Mouse (Mus musculus): Measurements from ENCODE around the gene 1700029H14Rik. TPM values are rescaled to one million over a fixed set of nuclear protein-coding genes. Genes with fewer than 3 reads are reported as not detected.

The 1700029H14Rik gene
- polyA plus RNA-seq, 1 experiment, result 5.1 TPM

DNA sequence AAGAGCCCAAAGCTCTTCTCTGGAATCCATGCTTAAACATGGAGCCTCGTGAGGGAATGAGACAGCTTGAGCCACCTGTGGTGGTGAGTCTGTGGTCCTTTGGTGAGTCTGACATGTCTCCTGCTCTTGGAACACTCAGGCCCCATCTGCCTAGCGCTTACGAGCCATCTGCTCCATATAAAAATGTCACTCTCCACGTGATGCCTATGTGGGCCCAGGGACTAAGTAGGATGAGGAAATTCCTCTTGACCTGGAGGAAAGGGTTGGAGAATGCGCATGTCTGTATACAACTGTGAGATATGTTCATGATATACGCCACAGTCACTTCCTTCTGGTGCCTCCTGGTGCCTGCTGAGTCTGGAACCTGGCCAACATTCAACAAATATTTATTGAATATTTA lies 49.6 kb downstream of the 1700029H14Rik start:
- 63% methylated on average over 6 of the region's 6 CpGs for WGBS
- Histone ChIP-seq H3K27ac (ENCODE audit: control insufficient read depth, insufficient read depth, low read depth, low read length, poor library complexity) (no peak overlapping the region), H3K4me1 (ENCODE audit: control insufficient read depth, insufficient read depth, low read length) (no peaks in the 10 kb centered on the region; the same call in 1 of the 2 replicates), H3K4me3 (replicated peaks; ENCODE audit: control insufficient read depth, low read depth, low read length) (no peak overlapping the region)
- TF ChIP-seq POLR2A (IDR thresholded peaks at IDR 0.05; ENCODE audit: borderline replicate concordance, control insufficient read depth, low read depth, low read length), result no peak
- no peak for TF ChIP-seq CTCF (IDR thresholded peaks at IDR 0.05; ENCODE audit: control insufficient read depth, insufficient read depth, low read length)

DNA sequence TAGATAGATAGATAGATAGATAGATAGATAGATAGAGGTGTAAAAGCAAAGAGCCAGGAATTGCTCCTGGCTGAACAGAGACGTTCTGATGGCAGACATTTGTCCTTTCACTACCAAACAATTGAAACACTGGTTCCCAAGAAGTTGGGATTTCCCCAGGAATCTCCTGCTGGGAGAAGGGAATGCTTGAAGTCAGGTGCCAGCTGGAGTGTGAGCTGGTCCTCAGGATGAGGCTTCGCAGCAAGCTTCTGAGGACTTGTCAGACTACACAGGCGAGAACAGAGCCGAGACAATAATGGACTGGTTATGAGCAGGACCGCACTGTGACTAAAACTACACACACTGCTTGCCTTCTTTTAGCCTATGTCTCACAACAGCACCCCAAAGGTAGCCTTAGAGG lies 50.2 kb downstream of the 1700029H14Rik start:
- TF ChIP-seq POLR2A (IDR thresholded peaks at IDR 0.05; ENCODE audit: borderline replicate concordance, control insufficient read depth, low read depth, low read length) (no peak), CTCF (IDR thresholded peaks at IDR 0.05; ENCODE audit: control insufficient read depth, insufficient read depth, low read length) (no peak)
- Histone ChIP-seq H3K4me1 (ENCODE audit: control insufficient read depth, insufficient read depth, low read length) (no peaks in the 10 kb centered on the region; the same call in 1 of the 2 replicates), H3K27ac (ENCODE audit: control insufficient read depth, insufficient read depth, low read depth, low read length, poor library complexity) (no peak overlapping the region), H3K4me3 (replicated peaks; ENCODE audit: control insufficient read depth, low read depth, low read length) (no peak overlapping the region)
- 84% methylated on average over 5 of the region's 5 CpGs for WGBS

DNA sequence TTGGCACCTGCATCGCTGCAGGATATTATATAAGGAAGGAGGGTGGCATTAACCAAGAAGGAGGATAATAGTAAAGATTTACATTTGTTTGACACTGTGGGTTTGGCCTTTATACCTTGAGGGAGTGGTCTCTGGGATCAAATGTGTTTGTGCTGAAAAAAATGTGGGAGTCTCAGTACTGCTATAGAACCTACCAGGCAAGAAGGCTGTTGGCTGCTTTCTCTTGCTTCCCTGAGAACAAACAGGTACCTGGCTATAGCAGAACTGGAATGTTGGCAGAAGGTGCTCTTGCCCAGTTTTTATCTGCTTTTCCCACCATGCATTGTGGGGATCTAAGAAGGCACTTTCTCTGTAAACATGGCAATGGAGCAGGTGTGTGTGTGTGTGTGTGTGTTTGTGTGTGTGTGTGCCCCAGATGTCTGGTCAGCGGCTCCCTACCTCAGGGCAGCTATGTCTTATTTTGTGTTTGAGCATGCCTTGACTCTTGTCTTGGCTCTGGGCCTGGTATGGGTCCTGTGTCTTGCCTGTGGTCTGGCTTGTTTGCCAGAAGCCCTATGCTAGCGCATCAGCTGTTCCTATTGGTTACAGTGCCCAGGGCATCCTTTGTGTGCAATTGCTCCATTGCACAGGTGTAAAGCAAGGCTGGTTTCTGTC lies 54.9 kb downstream of the 1700029H14Rik start:
- H3K4me1 ChIP-seq (ENCODE audit: control insufficient read depth, insufficient read depth, low read length), result no peaks in the 10 kb centered on the region; the same call in 1 of the 2 replicates
- TF ChIP-seq POLR2A (IDR thresholded peaks at IDR 0.05; ENCODE audit: borderline replicate concordance, control insufficient read depth, low read depth, low read length), result no peak
- no peak for TF ChIP-seq CTCF (IDR thresholded peaks at IDR 0.05; ENCODE audit: control insufficient read depth, insufficient read depth, low read length)
- 62% methylated on average over 3 of the region's 3 CpGs for WGBS

DNA sequence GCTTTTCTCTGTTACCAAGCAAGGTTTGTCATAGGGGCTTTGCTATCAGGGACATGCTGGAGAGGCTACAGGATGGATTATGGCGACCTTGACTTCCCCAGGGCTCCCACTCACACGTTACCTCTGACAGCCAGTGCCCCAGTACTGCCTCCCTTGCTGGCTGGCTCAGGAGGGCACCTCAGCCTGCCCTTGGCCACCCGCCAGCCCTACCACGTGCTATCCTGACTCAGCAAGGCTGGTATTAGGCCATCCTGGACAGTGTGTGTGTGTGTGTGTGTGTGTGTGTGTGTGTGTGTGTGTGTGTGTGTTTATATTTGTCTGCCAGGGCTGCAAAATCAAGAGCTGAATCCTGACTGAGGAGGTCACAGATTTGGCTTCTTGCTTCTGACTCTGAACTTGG lies 55.4 kb downstream of the 1700029H14Rik start:
- Histone ChIP-seq H3K4me3 (replicated peaks; ENCODE audit: control insufficient read depth, low read depth, low read length) (no peak overlapping the region), H3K27ac (ENCODE audit: control insufficient read depth, insufficient read depth, low read depth, low read length, poor library complexity) (no peak overlapping the region), H3K4me1 (ENCODE audit: control insufficient read depth, insufficient read depth, low read length) (no peaks in the 10 kb centered on the region; the same call in 1 of the 2 replicates)
- TF ChIP-seq CTCF (IDR thresholded peaks at IDR 0.05; ENCODE audit: control insufficient read depth, insufficient read depth, low read length) (no peak), POLR2A (IDR thresholded peaks at IDR 0.05; ENCODE audit: borderline replicate concordance, control insufficient read depth, low read depth, low read length) (no peak)
- 3% methylated on average over 4 of the region's 4 CpGs for WGBS

More for the DNA sequence above, 54.9 kb downstream of the 1700029H14Rik start:
- Histone ChIP-seq H3K4me3 (replicated peaks; ENCODE audit: control insufficient read depth, low read depth, low read length) (no peak overlapping the region), H3K27ac (ENCODE audit: control insufficient read depth, insufficient read depth, low read depth, low read length, poor library complexity) (no peak overlapping the region)

DNA sequence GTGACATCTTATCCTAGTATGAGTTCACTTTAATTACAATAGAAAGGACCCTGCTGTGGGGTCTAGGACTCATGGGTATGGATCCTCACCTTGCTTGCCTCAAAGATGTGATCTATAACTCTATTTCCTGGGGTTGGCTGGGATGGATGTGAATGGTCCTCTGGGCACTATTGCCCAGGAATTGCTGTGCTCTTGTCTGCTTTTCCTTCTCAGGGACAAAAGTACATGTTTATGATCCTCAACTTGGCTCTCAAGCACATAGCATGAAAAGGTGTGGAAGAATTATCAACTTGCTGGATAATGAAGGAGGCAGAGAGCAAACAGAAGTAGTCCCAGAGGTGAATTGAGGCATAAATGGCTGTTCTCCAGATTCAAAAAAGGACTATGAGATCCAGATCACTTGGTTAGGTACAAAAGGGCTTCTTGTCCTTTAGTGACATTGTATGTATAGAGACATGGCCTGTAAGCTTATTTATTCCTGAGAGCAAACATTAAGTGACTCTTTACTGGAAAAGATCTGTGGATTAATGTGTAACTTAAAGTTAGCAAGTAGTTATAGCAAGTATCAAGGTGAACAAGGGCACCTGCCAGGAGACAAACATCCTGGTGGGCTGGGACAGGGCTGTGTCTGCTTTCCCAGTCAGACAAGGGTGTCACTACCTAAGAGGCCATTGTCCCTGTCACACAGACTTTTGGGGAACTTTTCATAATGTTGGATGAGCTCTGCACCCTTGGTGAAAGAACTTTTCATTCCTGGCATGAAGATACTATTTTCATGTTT lies 57.2 kb downstream of the 1700029H14Rik start:
- no peak for TF ChIP-seq CTCF (IDR thresholded peaks at IDR 0.05; ENCODE audit: control insufficient read depth, insufficient read depth, low read length)
- no peak for TF ChIP-seq POLR2A (IDR thresholded peaks at IDR 0.05; ENCODE audit: borderline replicate concordance, control insufficient read depth, low read depth, low read length)
- Histone ChIP-seq H3K4me1 (ENCODE audit: control insufficient read depth, insufficient read depth, low read length) (no peaks in the 10 kb centered on the region; the same call in 1 of the 2 replicates), H3K27ac (ENCODE audit: control insufficient read depth, insufficient read depth, low read depth, low read length, poor library complexity) (no peak overlapping the region), H3K4me3 (replicated peaks; ENCODE audit: control insufficient read depth, low read depth, low read length) (no peak overlapping the region)

DNA sequence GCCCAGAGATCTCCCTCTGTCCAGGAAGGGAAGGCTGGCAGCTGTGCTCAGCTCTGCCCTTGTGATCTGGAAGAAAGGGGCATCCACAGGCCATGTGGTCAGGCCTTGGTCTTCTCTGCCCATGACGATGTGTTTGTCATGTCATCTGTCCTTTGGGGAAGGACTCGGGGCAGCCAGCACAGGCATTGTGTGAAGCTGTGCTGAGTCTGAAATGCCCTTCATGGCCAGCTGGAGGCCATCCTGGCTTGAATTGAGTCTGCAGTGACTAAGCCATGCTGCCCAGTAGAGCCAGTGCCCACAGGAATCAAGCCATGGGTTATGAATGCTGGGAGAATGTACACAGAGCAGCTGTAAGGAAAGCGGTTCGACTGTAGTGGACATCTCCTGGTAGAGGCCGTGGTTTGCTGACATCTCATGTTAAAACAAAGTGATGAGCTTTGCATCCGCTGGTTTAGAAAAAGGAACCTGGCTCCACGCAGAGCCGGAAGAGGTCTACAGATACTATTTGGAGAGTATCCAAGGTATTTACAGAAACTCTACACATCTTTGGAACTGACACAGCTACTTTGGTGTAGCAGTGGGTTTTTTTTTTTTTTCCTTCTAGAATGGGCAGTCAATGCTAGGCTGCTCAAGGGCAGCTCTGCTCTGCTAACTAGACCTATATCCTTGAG lies 58.2 kb downstream of the 1700029H14Rik start:
- Histone ChIP-seq H3K4me3 (replicated peaks; ENCODE audit: control insufficient read depth, low read depth, low read length) (no peak overlapping the region), H3K27ac (ENCODE audit: control insufficient read depth, insufficient read depth, low read depth, low read length, poor library complexity) (no peak overlapping the region), H3K4me1 (ENCODE audit: control insufficient read depth, insufficient read depth, low read length) (no peaks in the 10 kb centered on the region; the same call in 1 of the 2 replicates)
- WGBS, result 5% methylated on average over 8 of the region's 8 CpGs
- TF ChIP-seq CTCF (IDR thresholded peaks at IDR 0.05; ENCODE audit: control insufficient read depth, insufficient read depth, low read length) (no peak), POLR2A (IDR thresholded peaks at IDR 0.05; ENCODE audit: borderline replicate concordance, control insufficient read depth, low read depth, low read length) (no peak)

DNA sequence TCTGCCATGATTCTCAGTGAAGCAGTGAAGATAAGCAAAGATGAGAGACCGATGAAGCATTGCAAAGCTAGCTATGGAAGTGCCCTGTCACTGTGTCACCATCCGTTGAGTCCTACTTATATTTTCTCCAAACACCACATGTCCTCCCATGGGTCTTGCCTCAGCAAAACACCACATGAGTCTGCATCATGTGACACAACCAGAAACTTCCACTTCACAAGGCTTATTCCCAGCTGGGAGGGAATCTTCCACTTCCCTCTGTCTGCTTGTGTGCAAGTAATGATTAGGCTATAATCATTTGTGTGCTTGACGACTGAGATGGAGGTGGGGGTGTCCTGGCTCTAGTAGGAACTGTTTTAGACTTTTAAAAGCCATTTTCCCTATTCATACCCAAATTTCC lies 61.0 kb downstream of the 1700029H14Rik start:
- no peak overlapping the region for H3K4me3 ChIP-seq (replicated peaks; ENCODE audit: control insufficient read depth, low read depth, low read length)
- 57% methylated on average over 3 of the region's 3 CpGs for WGBS
- TF ChIP-seq POLR2A (IDR thresholded peaks at IDR 0.05; ENCODE audit: borderline replicate concordance, control insufficient read depth, low read depth, low read length) (no peak), CTCF (IDR thresholded peaks at IDR 0.05; ENCODE audit: control insufficient read depth, insufficient read depth, low read length) (no peak)
- H3K4me1 ChIP-seq (ENCODE audit: control insufficient read depth, insufficient read depth, low read length), result no peaks in the 10 kb centered on the region; the same call in 1 of the 2 replicates
- no peak overlapping the region for H3K27ac ChIP-seq (ENCODE audit: control insufficient read depth, insufficient read depth, low read depth, low read length, poor library complexity)

Other genes starting within 250 kb of the 1700029H14Rik start
- 56.4 and 72.3 TPM in 2 replicates for gene Tfdp1, start 223.7 kb downstream of the 1700029H14Rik start, polyA plus RNA-seq (2011; ENCODE audit: insufficient read depth, insufficient read length, low replicate concordance, missing spikeins)
- not detected in 2 replicates for gene Atp4b, start 165.6 kb downstream of the 1700029H14Rik start, polyA plus RNA-seq (2011; ENCODE audit: insufficient read depth, insufficient read length, low replicate concordance, missing spikeins)
- 0.20 TPM in 1 of 2 replicates, not detected in the other for gene Grk1, start 157.4 kb downstream of the 1700029H14Rik start, polyA plus RNA-seq (2011; ENCODE audit: insufficient read depth, insufficient read length, low replicate concordance, missing spikeins)
- gene Tmem255b, start 127.3 kb downstream of the 1700029H14Rik start, polyA plus RNA-seq (2011; ENCODE audit: insufficient read depth, insufficient read length, low replicate concordance, missing spikeins), result not detected in 2 replicates
- gene Gas6, start 68.0 kb downstream of the 1700029H14Rik start, polyA plus RNA-seq (2011; ENCODE audit: insufficient read depth, insufficient read length, low replicate concordance, missing spikeins), result 33.7 and 50.8 TPM in 2 replicates
- gene Rasa3, start 115.1 kb upstream of the 1700029H14Rik start, polyA plus RNA-seq (2011; ENCODE audit: insufficient read depth, insufficient read length, low replicate concordance, missing spikeins), result 61.8 and 136 TPM in 2 replicates
- 2.8 TPM in 1 of 2 replicates, not detected in the other for gene Cfap97d2, start 143.4 kb upstream of the 1700029H14Rik start, polyA plus RNA-seq (2011; ENCODE audit: insufficient read depth, insufficient read length, low replicate concordance, missing spikeins)
- 24.2 and 30.5 TPM in 2 replicates for gene Cdc16, start 195.2 kb upstream of the 1700029H14Rik start, polyA plus RNA-seq (2011; ENCODE audit: insufficient read depth, insufficient read length, low replicate concordance, missing spikeins)
- 17.5 and 19.9 TPM in 2 replicates for gene Upf3a, start 223.2 kb upstream of the 1700029H14Rik start, polyA plus RNA-seq (2011; ENCODE audit: insufficient read depth, insufficient read length, low replicate concordance, missing spikeins)

All from bone marrow, adult 2 months (tissue).